Mouse (Mus musculus): ENCODE measurements around the gene Gprasp2. TPM values are rescaled to one million over a fixed set of nuclear protein-coding genes. Genes with fewer than 3 reads are reported as not detected.
"Not testable (repeated sequence)": the region's sequence is repeated elsewhere in the genome, so short reads cannot be mapped to it uniquely, and the experiment has no call there.

Gprasp2 gene
- polyA plus RNA-seq, 1 experiment from 2014 or later, result 42.4 TPM

GRCm38 (mm10) chrX:135835896-135836295, 2.9 kb upstream of the Gprasp2 start:
- WGBS, result 29% methylated on average over 1 of the region's 1 CpGs
- not testable (repeated sequence) for DNase-seq (ENCODE audit: low spot score); ATAC-seq (ENCODE audit: insufficient read depth, low FRiP score, low TSS enrichment); H3K36me3 ChIP-seq (ENCODE audit: control insufficient read depth, insufficient read depth, low read length); H3K27me3 ChIP-seq (ENCODE audit: control insufficient read depth, insufficient read depth, low read length); H3K4me3 ChIP-seq (ENCODE audit: low read depth, low read length); H3K4me2 ChIP-seq (ENCODE audit: low read depth); H3K9ac ChIP-seq (ENCODE audit: low read length); H3K9me3 ChIP-seq (ENCODE audit: control insufficient read depth, low read length); H3K4me1 ChIP-seq (ENCODE audit: control insufficient read depth, insufficient read depth, low read length); H3K27ac ChIP-seq (ENCODE audit: low read depth, low read length)

DNA sequence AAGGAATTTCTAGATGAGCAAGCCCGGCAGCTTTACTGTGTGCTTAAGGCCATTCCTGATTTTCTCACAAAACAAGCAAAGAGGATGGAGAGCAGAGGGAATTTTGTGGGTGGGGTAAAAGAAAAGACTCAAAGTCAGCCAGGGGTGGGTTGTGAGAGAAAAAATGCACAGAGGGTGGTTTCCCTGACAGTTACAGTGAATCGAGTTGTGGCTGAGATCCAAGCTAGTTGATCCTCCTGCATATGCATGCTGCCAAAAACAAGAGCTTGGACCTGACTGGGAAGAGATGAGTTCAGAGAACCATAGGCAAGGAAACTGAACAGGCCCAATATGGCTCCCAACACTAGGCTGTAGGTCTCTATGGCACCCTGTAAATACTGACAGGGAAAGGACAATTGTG, 938 bp upstream of the Gprasp2 start:
- Histone ChIP-seq H3K27ac (ENCODE audit: low read depth, low read length) (no peak overlapping the region), H3K9me3 (ENCODE audit: control insufficient read depth, low read length) (no peaks in the 10 kb centered on the region), H3K36me3 (ENCODE audit: control insufficient read depth, insufficient read depth, low read length) (no peaks in the 10 kb centered on the region), H3K4me3 (ENCODE audit: low read depth, low read length) (no peak overlapping the region), H3K4me2 (ENCODE audit: low read depth) (no peak overlapping the region), H3K27me3 (ENCODE audit: control insufficient read depth, insufficient read depth, low read length) (no peaks in the 10 kb centered on the region), H3K4me1 (ENCODE audit: control insufficient read depth, insufficient read depth, low read length) (no peaks in the 10 kb centered on the region), H3K9ac (ENCODE audit: low read length) (no peak overlapping the region)
- WGBS, result 80% methylated on average over 2 of the region's 2 CpGs
- DNase-seq (ENCODE audit: low spot score), result no peak
- no peak for ATAC-seq (ENCODE audit: insufficient read depth, low FRiP score, low TSS enrichment)

GRCm38 (mm10) chrX:135839397-135840391, 860 bp downstream of the Gprasp2 start:
- DNase-seq (ENCODE audit: low spot score); H3K36me3 ChIP-seq (ENCODE audit: control insufficient read depth, insufficient read depth, low read length); H3K9me3 ChIP-seq (ENCODE audit: control insufficient read depth, low read length); H3K4me1 ChIP-seq (ENCODE audit: control insufficient read depth, insufficient read depth, low read length); H3K27ac ChIP-seq (ENCODE audit: low read depth, low read length); H3K27me3 ChIP-seq (ENCODE audit: control insufficient read depth, insufficient read depth, low read length): not testable (repeated sequence)
- H3K9ac ChIP-seq (ENCODE audit: low read length), result peak overlapping the region; percentile 47
- peak overlapping the region; percentile 73 for H3K4me2 ChIP-seq (ENCODE audit: low read depth)
- WGBS, result 17% methylated on average over 15 of the region's 17 CpGs
- peak; percentile 33 for ATAC-seq (ENCODE audit: insufficient read depth, low FRiP score, low TSS enrichment)
- peak overlapping the region; percentile 38 for H3K4me3 ChIP-seq (ENCODE audit: low read depth, low read length)

- ATAC-seq (ENCODE audit: insufficient read depth, low FRiP score, low TSS enrichment); H3K9ac ChIP-seq (ENCODE audit: low read length); H3K27me3 ChIP-seq (ENCODE audit: control insufficient read depth, insufficient read depth, low read length); H3K4me3 ChIP-seq (ENCODE audit: low read depth, low read length); H3K4me2 ChIP-seq (ENCODE audit: low read depth); H3K9me3 ChIP-seq (ENCODE audit: control insufficient read depth, low read length); H3K4me1 ChIP-seq (ENCODE audit: control insufficient read depth, insufficient read depth, low read length); DNase-seq (ENCODE audit: low spot score); H3K27ac ChIP-seq (ENCODE audit: low read depth, low read length); H3K36me3 ChIP-seq (ENCODE audit: control insufficient read depth, insufficient read depth, low read length): not testable (repeated sequence)
- 77% methylated on average over 8 of the region's 9 CpGs for WGBS
Observed at GRCm38 (mm10) chrX:135866806-135867205, 28.0 kb downstream of the Gprasp2 start.

DNA sequence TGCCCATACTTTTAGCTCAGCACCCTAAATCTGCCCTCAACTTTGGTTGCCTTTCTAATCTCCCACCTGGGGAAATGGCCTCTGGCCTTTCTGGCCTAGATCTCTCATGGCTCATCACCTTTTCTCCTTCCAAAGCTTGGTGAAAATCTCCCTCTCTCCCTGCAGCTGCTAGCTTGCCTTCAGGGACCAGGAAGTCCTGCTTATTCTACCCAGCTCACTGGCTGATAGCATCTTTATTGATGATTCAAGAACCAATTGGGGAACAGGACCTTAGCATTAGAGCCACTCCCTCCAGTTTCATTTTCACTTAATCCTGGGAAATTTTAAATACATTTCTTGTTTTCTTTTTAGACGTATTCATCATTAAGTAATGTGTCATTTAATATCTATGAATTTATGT, 37.8 kb downstream of the Gprasp2 start:
- no peak for ATAC-seq (ENCODE audit: insufficient read depth, low FRiP score, low TSS enrichment)
- DNase-seq (ENCODE audit: low spot score), result no peak
- Histone ChIP-seq H3K4me1 (ENCODE audit: control insufficient read depth, insufficient read depth, low read length) (no peaks in the 10 kb centered on the region), H3K4me3 (ENCODE audit: low read depth, low read length) (no peak overlapping the region), H3K4me2 (ENCODE audit: low read depth) (no peak overlapping the region), H3K27ac (ENCODE audit: low read depth, low read length) (no peak overlapping the region), H3K9me3 (ENCODE audit: control insufficient read depth, low read length) (no peaks in the 10 kb centered on the region), H3K27me3 (ENCODE audit: control insufficient read depth, insufficient read depth, low read length) (no peaks in the 10 kb centered on the region), H3K36me3 (ENCODE audit: control insufficient read depth, insufficient read depth, low read length) (no peaks in the 10 kb centered on the region), H3K9ac (ENCODE audit: low read length) (no peak overlapping the region)
- 93% methylated on average over 1 of the region's 1 CpGs for WGBS

DNA sequence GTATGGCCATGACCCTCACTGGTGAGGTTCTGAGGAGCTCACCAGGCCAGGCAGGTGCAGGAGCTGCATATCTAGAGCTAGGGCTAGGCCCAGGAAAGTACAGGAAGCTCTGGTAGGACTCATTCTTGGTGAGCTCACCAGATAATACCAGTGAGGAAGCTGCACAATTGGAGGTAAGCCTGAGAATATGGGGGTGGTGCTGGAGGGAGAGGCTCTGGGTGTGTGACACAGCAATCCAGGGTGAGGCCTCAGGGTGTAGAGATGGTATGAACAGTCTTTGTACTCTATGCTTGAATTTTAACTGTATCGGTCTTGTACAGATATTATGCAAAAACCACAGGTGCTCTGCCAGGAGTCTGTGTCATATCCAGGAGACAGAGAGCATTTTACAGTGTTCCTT, 40.8 kb downstream of the Gprasp2 start:
- Histone ChIP-seq H3K27ac (ENCODE audit: low read depth, low read length) (no peak overlapping the region), H3K4me1 (ENCODE audit: control insufficient read depth, insufficient read depth, low read length) (no peaks in the 10 kb centered on the region), H3K9me3 (ENCODE audit: control insufficient read depth, low read length) (no peaks in the 10 kb centered on the region), H3K4me3 (ENCODE audit: low read depth, low read length) (no peak overlapping the region), H3K4me2 (ENCODE audit: low read depth) (no peak overlapping the region), H3K27me3 (ENCODE audit: control insufficient read depth, insufficient read depth, low read length) (no peaks in the 10 kb centered on the region), H3K36me3 (ENCODE audit: control insufficient read depth, insufficient read depth, low read length) (no peaks in the 10 kb centered on the region), H3K9ac (ENCODE audit: low read length) (no peak overlapping the region)
- no peak for ATAC-seq (ENCODE audit: insufficient read depth, low FRiP score, low TSS enrichment)
- WGBS, result 87% methylated on average over 1 of the region's 1 CpGs
- no peak for DNase-seq (ENCODE audit: low spot score)

DNA sequence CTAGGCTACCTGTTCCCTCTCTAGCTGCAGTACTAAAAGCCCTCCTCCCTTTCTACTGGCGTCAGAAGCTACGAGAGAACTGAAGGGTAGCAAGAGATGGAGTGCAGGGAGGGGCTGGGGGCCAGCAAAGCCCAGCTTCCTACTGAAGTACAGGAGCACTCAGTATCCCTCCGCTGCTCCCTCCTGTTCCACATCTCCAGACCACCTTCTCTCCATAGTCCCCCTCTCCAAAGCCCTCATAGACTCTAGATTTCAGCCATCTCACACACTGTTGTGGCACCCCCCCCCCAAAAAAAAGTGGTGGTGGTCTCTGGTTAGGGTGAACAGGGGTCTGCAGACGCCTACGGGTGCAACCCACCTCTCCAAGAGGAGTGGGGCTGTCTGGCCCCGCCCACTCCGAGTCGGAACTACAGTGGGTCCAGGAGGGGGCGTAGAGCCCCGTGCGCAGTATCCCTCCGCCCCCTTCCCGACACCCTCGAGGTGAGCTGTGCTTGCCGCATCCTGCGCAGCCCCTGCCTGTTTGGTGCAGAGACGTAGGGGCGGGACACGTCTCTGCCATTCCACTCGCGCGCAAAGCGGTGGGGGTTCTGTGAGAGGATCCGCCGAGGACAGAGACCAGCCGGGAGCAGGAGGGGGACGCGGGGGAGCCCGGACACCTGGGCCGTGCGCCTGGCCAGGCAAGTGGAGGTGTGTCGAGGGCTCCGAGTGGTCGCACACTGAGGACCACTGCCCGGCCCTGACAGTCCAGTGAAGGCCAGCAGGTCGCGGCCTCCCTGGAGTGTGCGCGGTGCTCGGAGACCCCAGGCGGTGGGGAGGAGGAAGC, 46.8 kb downstream of the Gprasp2 start:
- peak; percentile 97 for ATAC-seq (ENCODE audit: insufficient read depth, low FRiP score, low TSS enrichment)
- peak overlapping the region; percentile 73 for H3K9ac ChIP-seq (ENCODE audit: low read length)

GRCm38 (mm10) chrX:135886234-135886585, 47.4 kb downstream of the Gprasp2 start:
- Histone ChIP-seq H3K27me3 (ENCODE audit: control insufficient read depth, insufficient read depth, low read length) (no peaks in the 10 kb centered on the region), H3K4me3 (ENCODE audit: low read depth, low read length) (peak overlapping the region; percentile 57), H3K9me3 (ENCODE audit: control insufficient read depth, low read length) (no peaks in the 10 kb centered on the region), H3K4me2 (ENCODE audit: low read depth) (peak overlapping the region; percentile 43), H3K36me3 (ENCODE audit: control insufficient read depth, insufficient read depth, low read length) (no peaks in the 10 kb centered on the region), H3K27ac (ENCODE audit: low read depth, low read length) (0 out of 2 replicates have a peak overlapping the region, but pooled peaks have one; percentile 44), H3K4me1 (ENCODE audit: control insufficient read depth, insufficient read depth, low read length) (no peaks in the 10 kb centered on the region), H3K9ac (ENCODE audit: low read length) (peak overlapping the region; percentile 73)
- 13% methylated on average over 11 of the region's 11 CpGs for WGBS
- DNase-seq (ENCODE audit: low spot score), result no peak
- ATAC-seq (ENCODE audit: insufficient read depth, low FRiP score, low TSS enrichment), result peak; percentile 37; the same call in 1 of the 2 replicates

More for the DNA sequence above, 46.8 kb downstream of the Gprasp2 start:
- Histone ChIP-seq H3K36me3 (ENCODE audit: control insufficient read depth, insufficient read depth, low read length) (no peaks in the 10 kb centered on the region), H3K4me2 (ENCODE audit: low read depth) (peak overlapping the region; percentile 43), H3K4me3 (ENCODE audit: low read depth, low read length) (peak overlapping the region; percentile 57), H3K27ac (ENCODE audit: low read depth, low read length) (0 out of 2 replicates have a peak overlapping the region, but pooled peaks have one; percentile 44), H3K4me1 (ENCODE audit: control insufficient read depth, insufficient read depth, low read length) (no peaks in the 10 kb centered on the region), H3K27me3 (ENCODE audit: control insufficient read depth, insufficient read depth, low read length) (no peaks in the 10 kb centered on the region), H3K9me3 (ENCODE audit: control insufficient read depth, low read length) (no peaks in the 10 kb centered on the region)
- WGBS, result 24% methylated on average over 34 of the region's 41 CpGs
- peak; percentile 83 for DNase-seq (ENCODE audit: low spot score)
